Mouse (Mus musculus) liver, embryonic 15.5 days (tissue): ENCODE data around the gene Zranb1. TPM values are rescaled to one million over a fixed set of nuclear protein-coding genes. Genes with fewer than 3 reads are reported as not detected.

ENCODE experiments used
- ATAC-seq: fragments of 200-750 bp; cut with Nextera tagmentation; 2 replicates; pipeline ENCODE4 v1.8.0; 2017; ENCODE audit warnings: moderate number of reproducible peaks, mild to moderate bottlenecking, moderate library complexity; ENCODE audit not compliant: insufficient read depth
- H3K27ac ChIP-seq: fragments of 300-500 bp; sonication (generic); replicated peaks from 2 replicates; pipeline ENCODE4 v1.5.1; 2015; ENCODE audit warnings: mild to moderate bottlenecking, inconsistent platforms
- H3K27me3 ChIP-seq: fragments of 300-500 bp; sonication (generic); 2 replicates; pipeline ENCODE4 v1.6.1; 2015; ENCODE audit warnings: mild to moderate bottlenecking, inconsistent platforms
- H3K36me3 ChIP-seq: fragments of 300-500 bp; sonication (generic); replicated peaks from 2 replicates; pipeline ENCODE4 v1.6.1; 2015; ENCODE audit warnings: moderate library complexity, mild to moderate bottlenecking, inconsistent platforms
- H3K4me1 ChIP-seq: fragments of 300-500 bp; sonication (generic); replicated peaks from 2 replicates; pipeline ENCODE4 v1.6.1; 2015; ENCODE audit warnings: inconsistent platforms
- H3K4me2 ChIP-seq: fragments of 300-500 bp; sonication (generic); 2 replicates; pipeline ENCODE4 v1.6.1; 2015; ENCODE audit warnings: moderate library complexity, mild to moderate bottlenecking, inconsistent platforms
- H3K4me3 ChIP-seq: fragments of 300-500 bp; sonication (generic); replicated peaks from 2 replicates; pipeline ENCODE4 v1.5.1; 2015; ENCODE audit warnings: mild to moderate bottlenecking, inconsistent platforms
- H3K9ac ChIP-seq: fragments of 300-500 bp; sonication (generic); 2 replicates; pipeline ENCODE4 v1.6.1; 2015; ENCODE audit warnings: moderate library complexity, mild to moderate bottlenecking, inconsistent platforms
- H3K9me3 ChIP-seq: fragments of 300-500 bp; sonication (generic); replicated peaks from 2 replicates; pipeline ENCODE4 v1.6.1; 2016; ENCODE audit warnings: inconsistent platforms
- WGBS: fragments of 180-500 bp; shearing (Covaris S2); methylation state at CpG from one replicate; pipeline ENCODE4 v1.1.7; 2015; ENCODE audit warnings: mixed read lengths; ENCODE audit not compliant: insufficient replicate concordance; 5-methylcytosine and 5-hydroxymethylcytosine counted together
- polyA plus RNA-seq: library from polyadenylated mRNA; unstranded; fragments of >200 nt; fragmentation: Nextera tagmentation; extraction: Ambion mirVana; gene quantifications from 2 replicates; pipeline ENCODE4 v1.2.1, GENCODE M21; 2015

Zranb1 gene
- polyA plus RNA-seq, 1 experiment from 2014 or later, result 6.8 TPM

DNA sequence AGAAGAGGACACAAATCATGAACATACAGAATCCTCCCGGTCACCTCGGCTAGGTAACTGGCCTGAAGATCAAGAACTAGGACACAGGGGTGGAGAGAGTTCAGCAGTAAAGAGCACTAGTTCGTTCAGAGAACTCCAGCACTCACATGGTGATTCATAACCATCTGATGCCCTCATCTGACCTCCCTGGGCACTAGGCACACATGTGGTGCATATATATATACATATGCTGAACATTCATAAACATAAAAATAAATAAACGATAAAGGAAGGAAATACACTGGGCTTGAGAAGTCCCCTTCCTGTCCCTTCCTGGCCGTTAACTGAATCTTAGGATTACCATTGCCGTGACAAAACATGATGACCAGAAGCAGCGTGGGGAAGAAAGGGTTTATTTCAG lies 38.1 kb upstream of the Zranb1 start:
- H3K4me1 ChIP-seq, result peaks cover 12% of the 10 kb centered on the region; the same call in 1 of the 2 replicates
- H3K9me3 ChIP-seq, result no peaks in the 10 kb centered on the region
- no peak overlapping the region for H3K4me3 ChIP-seq
- H3K9ac ChIP-seq, result no peak overlapping the region
- H3K27ac ChIP-seq, result no peak overlapping the region
- ATAC-seq, result no peak
- no peaks in the 10 kb centered on the region for H3K36me3 ChIP-seq
- H3K4me2 ChIP-seq, result no peak overlapping the region
- 51% methylated on average over 7 of the region's 7 CpGs for WGBS
- no peaks in the 10 kb centered on the region for H3K27me3 ChIP-seq

- no peaks in the 10 kb centered on the region for H3K27me3 ChIP-seq
- H3K9me3 ChIP-seq, result no peaks in the 10 kb centered on the region
- no peak overlapping the region for H3K4me2 ChIP-seq
- no peak for ATAC-seq
- H3K27ac ChIP-seq, result no peak overlapping the region
- no peak overlapping the region for H3K4me3 ChIP-seq
- no peak overlapping the region for H3K9ac ChIP-seq
- H3K36me3 ChIP-seq, result no peaks in the 10 kb centered on the region
- 74% methylated on average over 1 of the region's 1 CpGs for WGBS
- peaks cover 6% of the 10 kb centered on the region; the same call in 1 of the 2 replicates for H3K4me1 ChIP-seq
Observed at GRCm38 (mm10) chr7:132893336-132893735, 37.6 kb upstream of the Zranb1 start.

GRCm38 (mm10) chr7:132894841-132895555 lies 35.9 kb upstream of the Zranb1 start:
- no peak overlapping the region for H3K9ac ChIP-seq
- H3K27ac ChIP-seq, result no peak overlapping the region
- no peak overlapping the region for H3K4me3 ChIP-seq
- H3K4me1 ChIP-seq, result no peaks in the 10 kb centered on the region
- WGBS, result 65% methylated on average over 7 of the region's 7 CpGs
- no peaks in the 10 kb centered on the region for H3K27me3 ChIP-seq
- no peaks in the 10 kb centered on the region for H3K9me3 ChIP-seq
- no peak overlapping the region for H3K4me2 ChIP-seq
- H3K36me3 ChIP-seq, result no peaks in the 10 kb centered on the region
- no peak for ATAC-seq

DNA sequence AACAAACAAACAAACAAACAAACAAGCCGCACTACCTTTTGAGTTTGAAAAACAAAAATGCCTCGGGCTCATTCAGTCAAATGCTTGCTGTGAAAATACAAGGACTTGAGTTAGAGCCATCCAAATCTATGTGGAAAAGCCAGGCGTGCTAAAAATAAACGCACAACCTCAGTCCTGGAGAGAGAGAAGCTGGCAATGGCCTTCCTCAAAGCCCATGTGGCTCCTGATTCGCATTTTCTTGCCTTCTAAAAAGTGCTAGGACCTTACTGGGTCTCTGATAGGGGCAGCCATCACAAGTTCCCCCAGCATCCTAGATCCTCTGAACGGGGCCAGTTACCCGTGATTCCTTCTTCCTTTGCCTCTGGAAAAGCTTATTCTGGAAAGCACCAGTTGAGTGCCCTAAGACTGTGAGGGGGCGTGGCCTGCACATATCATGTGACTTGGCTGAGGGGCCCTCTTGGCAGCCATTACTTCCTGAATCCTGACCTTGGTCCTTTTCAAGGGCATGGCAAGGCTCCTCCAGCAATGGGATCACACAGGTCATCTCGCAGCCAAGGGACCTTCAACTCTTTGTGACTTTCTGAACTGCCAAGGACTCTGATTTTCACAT lies 34.6 kb upstream of the Zranb1 start:
- 72% methylated on average over 9 of the region's 9 CpGs for WGBS
- Histone ChIP-seq H3K4me3 (no peak overlapping the region), H3K4me2 (no peak overlapping the region), H3K27me3 (no peaks in the 10 kb centered on the region), H3K9ac (no peak overlapping the region), H3K9me3 (no peaks in the 10 kb centered on the region), H3K27ac (no peak overlapping the region), H3K4me1 (no peaks in the 10 kb centered on the region), H3K36me3 (no peaks in the 10 kb centered on the region)
- no peak for ATAC-seq

GRCm38 (mm10) chr7:132897258-132897657 lies 33.7 kb upstream of the Zranb1 start:
- Histone ChIP-seq H3K9ac (no peak overlapping the region), H3K4me3 (no peak overlapping the region), H3K9me3 (no peaks in the 10 kb centered on the region), H3K4me1 (no peaks in the 10 kb centered on the region), H3K27ac (no peak overlapping the region), H3K27me3 (no peaks in the 10 kb centered on the region), H3K4me2 (no peak overlapping the region), H3K36me3 (no peaks in the 10 kb centered on the region)
- ATAC-seq, result no peak
- 73% methylated on average over 10 of the region's 10 CpGs for WGBS

DNA sequence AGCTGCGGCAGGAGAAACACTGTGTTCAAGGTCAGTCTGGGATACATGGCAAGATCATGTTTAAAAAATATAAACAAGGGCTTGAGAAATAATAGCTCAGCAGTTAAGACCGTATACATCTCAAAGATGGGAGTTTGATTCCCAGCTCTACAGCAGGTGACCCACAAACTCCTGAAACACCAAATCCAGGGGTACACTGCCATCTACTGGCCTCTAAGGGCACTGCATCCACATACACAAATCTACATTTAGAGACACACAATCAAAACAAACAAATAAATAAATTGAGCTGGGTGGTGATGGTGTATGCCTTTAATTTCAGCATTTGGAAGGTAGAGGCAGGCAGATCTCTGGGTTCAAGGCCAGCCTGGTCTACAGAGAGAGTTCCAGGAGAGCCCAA lies 32.7 kb upstream of the Zranb1 start:
- Histone ChIP-seq H3K9me3 (no peaks in the 10 kb centered on the region), H3K27ac (no peak overlapping the region)
- 69% methylated on average over 2 of the region's 2 CpGs for WGBS

DNA sequence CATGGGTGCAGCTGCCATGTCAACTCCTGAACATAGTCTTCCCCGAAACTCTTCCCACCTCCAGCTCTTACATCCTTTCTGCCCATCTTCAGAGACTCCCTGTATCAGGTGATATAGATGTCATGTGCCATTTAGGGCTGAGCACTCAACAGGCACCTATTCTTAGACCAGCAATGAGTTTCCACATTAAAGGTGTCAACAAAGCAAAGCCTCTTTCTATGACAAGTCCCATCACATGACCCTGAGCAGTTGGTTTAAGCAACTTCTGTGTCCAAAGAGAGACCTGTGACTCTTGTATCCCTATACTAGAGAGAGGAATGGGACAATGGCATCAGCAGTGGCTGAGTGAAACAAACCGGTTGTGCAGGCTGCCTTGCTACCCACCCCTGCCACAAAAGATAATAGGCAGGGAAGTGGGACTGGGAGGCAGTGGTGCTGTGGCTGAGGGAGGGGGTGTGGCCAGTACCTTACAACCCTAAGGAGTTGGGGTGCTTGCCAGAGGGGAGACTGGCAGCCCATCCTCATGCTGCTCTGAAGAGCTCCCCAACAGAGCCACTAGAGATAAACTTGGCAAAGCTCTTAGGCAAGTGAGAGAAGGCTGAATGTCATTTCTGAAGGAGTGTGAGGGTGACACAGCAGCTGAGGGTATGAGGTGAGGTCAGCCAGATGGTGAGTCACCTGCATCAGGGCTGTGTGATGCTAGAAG lies 30.0 kb upstream of the Zranb1 start:
- Histone ChIP-seq H3K4me3 (no peak overlapping the region), H3K4me1 (no peaks in the 10 kb centered on the region), H3K4me2 (no peak overlapping the region), H3K27me3 (no peaks in the 10 kb centered on the region), H3K27ac (no peak overlapping the region), H3K36me3 (no peaks in the 10 kb centered on the region), H3K9ac (no peak overlapping the region), H3K9me3 (no peaks in the 10 kb centered on the region)
- 36% methylated on average over 2 of the region's 2 CpGs for WGBS
- no peak for ATAC-seq

More for the DNA sequence above, 32.7 kb upstream of the Zranb1 start:
- ATAC-seq, result no peak
- Histone ChIP-seq H3K4me3 (no peak overlapping the region), H3K4me2 (no peak overlapping the region), H3K9ac (no peak overlapping the region), H3K36me3 (no peaks in the 10 kb centered on the region), H3K27me3 (no peaks in the 10 kb centered on the region), H3K4me1 (no peaks in the 10 kb centered on the region)

GRCm38 (mm10) chr7:132903796-132904195 lies 27.1 kb upstream of the Zranb1 start:
- ATAC-seq, result no peak
- Histone ChIP-seq H3K27ac (no peak overlapping the region), H3K4me1 (no peaks in the 10 kb centered on the region), H3K9ac (no peak overlapping the region), H3K4me2 (no peak overlapping the region), H3K4me3 (no peak overlapping the region), H3K9me3 (no peaks in the 10 kb centered on the region), H3K27me3 (no peaks in the 10 kb centered on the region), H3K36me3 (no peaks in the 10 kb centered on the region)
- WGBS, result 44% methylated on average over 3 of the region's 3 CpGs

GRCm38 (mm10) chr7:132921971-132922370 lies 9.0 kb upstream of the Zranb1 start:
- Histone ChIP-seq H3K9ac (no peak overlapping the region), H3K27me3 (peaks cover 5% of the 10 kb centered on the region; the same call in 1 of the 2 replicates), H3K4me3 (no peak overlapping the region), H3K9me3 (no peaks in the 10 kb centered on the region), H3K36me3 (no peaks in the 10 kb centered on the region), H3K27ac (no peak overlapping the region), H3K4me2 (no peak overlapping the region), H3K4me1 (no peaks in the 10 kb centered on the region)
- no peak for ATAC-seq
- 37% methylated on average over 3 of the region's 3 CpGs for WGBS

DNA sequence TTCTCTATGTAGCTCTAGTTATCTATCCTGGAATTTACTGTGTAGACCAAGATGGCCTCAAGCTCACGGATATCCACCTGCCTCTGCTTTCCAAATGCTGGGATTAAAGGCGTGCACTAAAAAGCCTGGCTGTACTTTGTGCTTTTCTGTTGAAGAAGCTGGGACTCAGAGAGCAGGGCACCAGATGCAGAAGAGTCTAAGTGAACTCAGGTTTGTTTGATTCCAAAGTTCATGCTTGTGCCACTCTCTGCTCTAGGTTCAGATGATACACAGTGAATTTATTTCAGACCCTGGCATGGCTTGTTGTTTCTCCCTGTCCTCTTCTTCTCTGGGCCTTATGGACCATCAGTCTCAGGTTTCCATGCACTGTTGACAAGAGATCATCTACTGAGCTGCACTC lies 5.7 kb upstream of the Zranb1 start:
- Histone ChIP-seq H3K9ac (no peak overlapping the region), H3K27me3 (peaks cover 5% of the 10 kb centered on the region; the same call in 1 of the 2 replicates), H3K36me3 (no peaks in the 10 kb centered on the region), H3K9me3 (no peaks in the 10 kb centered on the region), H3K4me1 (peaks cover 5% of the 10 kb centered on the region), H3K27ac (no peak overlapping the region), H3K4me2 (no peak overlapping the region), H3K4me3 (no peak overlapping the region)
- no peak for ATAC-seq
- 50% methylated on average over 2 of the region's 2 CpGs for WGBS

GRCm38 (mm10) chr7:132927201-132927600 lies 3.7 kb upstream of the Zranb1 start:
- Histone ChIP-seq H3K4me1 (peaks cover 8% of the 10 kb centered on the region), H3K4me3 (no peak overlapping the region), H3K4me2 (no peak overlapping the region), H3K36me3 (no peaks in the 10 kb centered on the region), H3K9ac (no peak overlapping the region), H3K9me3 (no peaks in the 10 kb centered on the region), H3K27ac (no peak overlapping the region), H3K27me3 (peaks cover 5% of the 10 kb centered on the region; the same call in 1 of the 2 replicates)
- ATAC-seq, result no peak
- 46% methylated on average over 3 of the region's 3 CpGs for WGBS
